Mouse (Mus musculus): ENCODE measurements around the gene Picalm.

- no peak for TF ChIP-seq CTCF (IDR thresholded peaks at IDR 0.05; ENCODE audit: control insufficient read depth, insufficient read depth, low read length)
- TF ChIP-seq POLR2A (IDR thresholded peaks at IDR 0.05; ENCODE audit: borderline replicate concordance, control insufficient read depth, low read depth, low read length), result no peak
These were observed 1.8 kb downstream of the Picalm start for GRCm38 (mm10) chr7:90131831-90132241.

Data from bone marrow, adult 2 months (tissue).